Mouse (Mus musculus): ENCODE data around the gene Rpusd3.

- no peak for TF ChIP-seq MYOG (IDR thresholded peaks at IDR 0.05; ENCODE audit: control insufficient read depth in 1 of 3, insufficient read depth in 1 of 3, insufficient read length in 2 of 3, low read depth in 2 of 3)
- TF ChIP-seq USF1 (IDR thresholded peaks at IDR 0.05; ENCODE audit: low read depth): no peak
- peak; percentile 41 for TF ChIP-seq POLR2A (IDR thresholded peaks at IDR 0.05; ENCODE audit: insufficient read length, low read depth)
- no peak for TF ChIP-seq POLR2AphosphoS2 (IDR thresholded peaks at IDR 0.05; ENCODE audit: insufficient read length, low read depth)
- no peak for TF ChIP-seq TCF3 (IDR thresholded peaks at IDR 0.05; ENCODE audit: insufficient read length, low read depth)
- no peak for TF ChIP-seq MAX (IDR thresholded peaks at IDR 0.05; ENCODE audit: low read depth)
- no peak for TF ChIP-seq TCF12 (IDR thresholded peaks at IDR 0.05; ENCODE audit: insufficient read depth, poor library complexity, severe bottlenecking)
- TF ChIP-seq SRF (IDR thresholded peaks at IDR 0.05; ENCODE audit: control insufficient read depth, insufficient read length, low read depth): no peak
These were observed 42.0 kb downstream of the Rpusd3 start for GRCm38 (mm10) chr6:113377172-113377495.

Measured in myocyte (in vitro differentiated cells).